Mouse (Mus musculus) E14TG2a.4 (cell line): Measurements from ENCODE around the gene Gp1ba.

Experiments used
- H3K27me3 ChIP-seq: 2 replicates; pipeline ENCODE4 v1.6.1; 2014; ENCODE audit warnings: low read length, control low read depth; ENCODE audit not compliant: insufficient read depth
- H3K36me3 ChIP-seq: 2 replicates; pipeline ENCODE4 v1.6.1; 2014; ENCODE audit warnings: low read length, control low read depth; ENCODE audit not compliant: insufficient read depth
- H3K4me1 ChIP-seq: replicated peaks from 2 replicates; pipeline ENCODE4 v1.6.1; 2014; ENCODE audit warnings: low read depth, low read length, control low read depth
- H3K4me3 ChIP-seq: replicated peaks from 2 replicates; pipeline ENCODE4 v1.5.1; 2014; ENCODE audit warnings: mild to moderate bottlenecking, low read length
- H3K9me3 ChIP-seq: 2 replicates; pipeline ENCODE4 v1.6.1; 2014; ENCODE audit warnings: low read length, control low read depth
- CTCF ChIP-seq: conservative IDR thresholded peaks from 2 replicates; pipeline ENCODE4 v1.5.1; 2014; ENCODE audit warnings: low read length
- NANOG ChIP-seq: IDR thresholded peaks from 2 replicates; pipeline ENCODE4 v1.6.1; 2014; ENCODE audit warnings: borderline replicate concordance, low read length, mixed read lengths
- POU5F1 ChIP-seq: IDR thresholded peaks from 2 replicates; pipeline ENCODE4 v1.6.1; 2014; ENCODE audit warnings: low read length, borderline replicate concordance

The Gp1ba gene

GRCm38 (mm10) chr11:70638714-70639278, at the start of gene Gp1ba:
Gp1ba (plus strand) TSS chr11:70639122.
- no peak within 1 kb of the TSS for H3K4me3 ChIP-seq
- no peaks in the 10 kb centered on the region for H3K9me3 ChIP-seq
- no peak for TF ChIP-seq POU5F1
- no peak for TF ChIP-seq CTCF
- TF ChIP-seq NANOG: no peak
- no peaks in the 10 kb centered on the region for H3K4me1 ChIP-seq
- H3K36me3 ChIP-seq: peaks cover 13% of the 10 kb centered on the region
- H3K27me3 ChIP-seq: 0 out of 2 replicates have a peak, but pooled peaks cover 3% of the 10 kb centered on the region

DNA sequence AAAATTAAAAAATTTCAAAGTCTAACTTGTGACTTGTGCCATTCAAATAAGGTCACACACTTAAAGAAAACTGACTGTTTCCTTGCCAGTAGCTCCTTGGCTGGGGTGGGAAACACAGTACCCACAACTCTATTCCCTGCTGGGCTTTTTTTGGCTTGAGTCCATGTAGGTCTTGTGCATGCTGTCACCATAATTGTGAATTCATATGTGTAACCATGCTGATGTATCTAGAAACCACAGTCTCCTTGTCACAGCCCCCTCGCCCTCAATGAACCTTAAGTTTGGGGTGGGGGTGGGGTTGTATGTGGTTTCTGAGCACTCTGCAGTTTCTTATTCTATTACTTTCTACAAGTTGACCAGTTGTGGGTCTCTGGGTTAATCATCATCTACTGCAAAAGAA, 47.2 kb upstream of the Gp1ba start:
- Histone ChIP-seq H3K4me3 (no peak overlapping the region), H3K27me3 (no peaks in the 10 kb centered on the region), H3K9me3 (no peaks in the 10 kb centered on the region), H3K4me1 (peaks cover 10% of the 10 kb centered on the region), H3K36me3 (peaks cover 11% of the 10 kb centered on the region; the same call in 1 of the 2 replicates)
- TF ChIP-seq NANOG (no peak), POU5F1 (no peak), CTCF (no peak)

DNA sequence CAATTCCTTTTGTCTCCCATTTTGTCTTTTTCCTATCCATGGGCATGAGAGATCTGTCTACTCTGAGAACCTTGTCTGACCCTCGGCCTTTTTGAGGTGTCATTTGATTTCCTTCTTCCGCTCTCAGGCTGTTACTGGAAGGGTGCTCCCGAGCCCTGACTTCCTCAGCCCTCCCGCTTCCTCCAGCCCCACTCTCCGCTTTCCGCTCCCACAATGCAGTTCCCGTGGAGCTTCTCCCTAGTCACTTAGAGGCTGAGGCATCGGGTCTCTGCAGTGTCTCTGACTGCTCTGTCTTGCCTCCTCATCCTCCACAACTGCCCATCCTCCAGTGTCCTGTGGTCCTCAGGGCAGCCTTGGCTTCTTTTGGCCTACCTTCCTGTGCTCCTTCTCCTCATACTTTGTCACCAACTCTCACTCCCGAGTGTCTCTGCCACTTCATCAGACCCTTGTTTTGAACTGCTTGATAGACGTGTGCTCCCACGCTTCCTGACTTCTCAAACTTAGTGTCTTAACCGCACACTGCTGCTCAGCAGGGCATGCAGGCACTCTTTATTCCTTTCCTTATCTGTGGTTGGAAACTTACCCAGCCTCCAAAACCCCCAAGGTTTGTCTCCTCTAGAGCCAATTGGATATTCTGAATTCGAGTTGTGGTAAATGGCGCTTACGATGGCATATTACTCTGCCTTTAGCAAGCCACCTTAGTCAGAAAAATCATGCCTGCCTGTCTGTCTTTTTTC, 44.5 kb upstream of the Gp1ba start:
- Histone ChIP-seq H3K36me3 (peaks cover 30% of the 10 kb centered on the region), H3K27me3 (no peaks in the 10 kb centered on the region), H3K9me3 (no peaks in the 10 kb centered on the region), H3K4me1 (peaks cover 14% of the 10 kb centered on the region), H3K4me3 (no peak overlapping the region)
- TF ChIP-seq POU5F1: no peak
- TF ChIP-seq NANOG: no peak
- no peak for TF ChIP-seq CTCF

DNA sequence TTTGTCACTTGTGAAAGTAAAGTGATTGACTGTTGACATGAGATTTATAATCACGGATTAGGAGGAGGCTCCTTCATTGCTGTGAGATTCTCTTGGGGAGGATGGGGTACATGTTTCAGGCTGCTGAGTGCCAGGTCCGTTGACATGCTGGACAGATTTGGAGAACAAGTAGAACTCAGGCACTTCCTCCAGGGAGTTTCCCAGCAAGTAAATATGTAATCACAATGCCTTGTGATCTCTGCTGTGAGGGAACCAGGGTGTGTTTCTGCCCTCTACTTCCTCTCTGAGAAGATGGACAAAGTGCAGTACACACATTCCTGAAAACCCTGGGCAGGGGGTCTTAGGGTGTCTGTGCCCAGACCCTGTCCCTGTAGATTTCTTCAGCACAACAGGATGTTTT, 43.3 kb upstream of the Gp1ba start:
- TF ChIP-seq CTCF: no peak
- no peak for TF ChIP-seq POU5F1
- Histone ChIP-seq H3K4me1 (peaks cover 14% of the 10 kb centered on the region), H3K27me3 (no peaks in the 10 kb centered on the region), H3K9me3 (no peaks in the 10 kb centered on the region), H3K4me3 (no peak overlapping the region), H3K36me3 (peaks cover 36% of the 10 kb centered on the region)

DNA sequence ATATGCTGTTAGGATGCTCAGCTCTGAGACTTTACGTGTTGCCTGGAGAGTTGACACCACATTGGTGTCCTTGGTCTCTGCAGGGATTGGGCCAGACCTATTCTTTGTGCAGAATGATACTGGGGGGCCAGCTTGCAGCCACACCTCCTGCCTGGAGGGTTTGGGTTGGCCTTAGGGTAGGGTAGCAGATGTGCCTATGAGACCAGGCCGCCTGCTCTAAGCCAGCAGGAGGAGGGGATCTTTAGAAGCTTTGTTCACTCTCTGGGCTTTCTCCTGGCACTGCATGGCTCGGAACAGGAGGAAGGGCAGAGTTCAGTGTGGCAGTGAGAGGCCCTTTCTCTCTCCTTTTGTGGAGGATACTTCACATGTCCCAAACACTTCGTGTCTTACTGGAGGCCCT, 42.8 kb upstream of the Gp1ba start:
- H3K9me3 ChIP-seq: no peaks in the 10 kb centered on the region
- TF ChIP-seq CTCF (no peak), NANOG (no peak), POU5F1 (no peak)
- peaks cover 36% of the 10 kb centered on the region for H3K36me3 ChIP-seq
- H3K27me3 ChIP-seq: no peaks in the 10 kb centered on the region
- H3K4me3 ChIP-seq: no peak overlapping the region
- H3K4me1 ChIP-seq: peaks cover 14% of the 10 kb centered on the region

DNA sequence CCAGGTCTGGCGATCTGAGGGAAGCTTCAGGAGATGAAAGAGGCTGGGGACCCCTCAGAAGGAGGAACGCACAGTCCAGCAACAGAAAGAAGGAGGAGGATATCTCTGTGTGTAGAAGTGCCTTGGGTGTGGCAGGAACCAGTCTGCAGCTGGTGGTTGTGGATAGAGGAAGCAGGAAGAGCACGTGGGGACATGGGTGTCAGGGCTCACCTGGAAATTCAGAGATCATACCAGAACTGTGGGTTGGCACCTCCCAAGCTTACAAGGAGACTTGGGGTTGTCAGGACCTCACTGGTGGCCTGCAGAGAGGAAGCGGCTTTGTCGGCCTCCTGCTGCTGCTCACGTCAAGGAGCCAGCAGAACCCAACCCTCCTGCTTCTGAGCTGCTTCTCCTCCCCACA, 41.6 kb upstream of the Gp1ba start:
- Histone ChIP-seq H3K27me3 (no peaks in the 10 kb centered on the region), H3K4me1 (peaks cover 14% of the 10 kb centered on the region), H3K9me3 (no peaks in the 10 kb centered on the region), H3K36me3 (peaks cover 47% of the 10 kb centered on the region), H3K4me3 (no peak overlapping the region)
- TF ChIP-seq CTCF (no peak), POU5F1 (no peak), NANOG (no peak)

DNA sequence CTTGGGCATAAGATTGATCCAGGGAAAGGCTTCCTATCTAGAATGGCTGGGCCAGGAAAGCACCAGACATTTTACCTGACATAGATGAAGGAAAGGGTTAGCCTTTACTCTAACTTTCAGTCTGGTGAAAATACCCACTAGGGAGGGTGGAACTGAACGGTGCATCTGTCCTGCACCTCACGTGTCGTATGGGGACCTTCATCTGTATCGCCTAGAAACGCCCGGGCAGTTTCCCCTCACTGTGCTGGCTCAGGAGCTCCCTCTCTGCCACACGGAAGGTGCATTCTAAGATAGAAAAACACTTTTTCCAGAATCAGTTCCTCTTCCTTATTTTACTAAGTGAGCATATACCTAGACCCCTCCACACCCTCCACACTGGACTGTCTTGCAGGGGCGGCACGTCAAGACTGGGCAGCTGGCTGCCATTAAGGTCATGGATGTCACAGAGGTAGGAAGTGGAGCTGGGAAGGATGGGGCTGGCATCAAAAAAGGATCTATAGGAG, 40.4 kb upstream of the Gp1ba start:
- Histone ChIP-seq H3K9me3 (no peaks in the 10 kb centered on the region), H3K27me3 (no peaks in the 10 kb centered on the region), H3K4me1 (peaks cover 14% of the 10 kb centered on the region), H3K36me3 (peaks cover 57% of the 10 kb centered on the region), H3K4me3 (no peak overlapping the region)
- TF ChIP-seq NANOG (no peak), POU5F1 (no peak), CTCF (no peak)

DNA sequence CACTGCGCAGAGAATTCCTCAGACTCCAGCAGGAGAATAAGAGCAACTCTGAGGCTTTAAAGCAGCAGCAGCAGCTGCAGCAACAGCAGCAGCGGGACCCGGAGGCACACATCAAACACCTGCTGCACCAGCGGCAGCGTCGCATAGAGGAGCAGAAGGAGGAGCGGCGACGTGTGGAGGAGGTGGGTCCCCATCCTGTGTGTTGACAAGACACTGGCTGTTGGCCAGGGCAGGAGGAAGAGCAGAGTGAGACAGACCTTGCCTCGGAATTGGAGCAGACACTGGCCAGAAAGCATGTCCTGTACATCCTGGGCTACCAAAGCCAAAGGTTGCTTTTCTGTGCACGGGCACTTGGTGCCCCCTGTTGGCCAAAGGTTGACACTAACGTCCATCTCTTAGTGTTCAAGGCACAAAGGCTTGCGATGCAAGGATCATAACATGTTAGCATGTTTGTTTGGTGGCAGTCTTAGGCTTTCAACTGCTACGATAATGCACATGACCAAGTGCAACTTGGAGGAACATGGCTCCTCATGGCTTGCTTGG, 33.8 kb upstream of the Gp1ba start:
- TF ChIP-seq NANOG: no peak
- TF ChIP-seq CTCF: peak; percentile 71
- Histone ChIP-seq H3K4me3 (0 out of 2 replicates have a peak overlapping the region, but pooled peaks have one; percentile 17), H3K36me3 (peaks cover 81% of the 10 kb centered on the region), H3K4me1 (peaks cover 51% of the 10 kb centered on the region), H3K27me3 (0 out of 2 replicates have a peak, but pooled peaks cover 4% of the 10 kb centered on the region), H3K9me3 (no peaks in the 10 kb centered on the region)

DNA sequence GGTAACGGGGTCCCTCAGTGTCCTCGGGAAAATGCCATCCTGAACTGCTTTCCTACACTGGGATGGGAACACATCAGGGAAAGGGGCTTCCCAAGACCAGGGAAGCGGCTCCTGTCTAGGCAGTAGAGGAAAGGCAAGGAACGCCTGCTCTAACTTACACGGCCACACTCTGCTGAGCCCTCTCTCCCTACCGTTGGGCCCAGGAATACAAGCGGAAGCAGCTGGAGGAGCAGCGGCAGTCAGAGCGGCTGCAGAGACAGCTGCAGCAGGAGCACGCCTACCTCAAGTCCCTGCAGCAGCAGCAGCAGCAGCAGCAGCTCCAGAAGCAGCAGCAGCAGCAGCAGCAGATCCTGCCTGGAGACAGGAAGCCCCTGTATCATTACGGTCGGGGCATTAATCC, 32.2 kb upstream of the Gp1ba start:
- Histone ChIP-seq H3K4me3 (no peak overlapping the region), H3K27me3 (0 out of 2 replicates have a peak, but pooled peaks cover 4% of the 10 kb centered on the region), H3K4me1 (peaks cover 51% of the 10 kb centered on the region), H3K36me3 (peaks cover 89% of the 10 kb centered on the region), H3K9me3 (no peaks in the 10 kb centered on the region)
- TF ChIP-seq POU5F1: no peak
- TF ChIP-seq CTCF: no peak
- no peak for TF ChIP-seq NANOG
